Mouse (Mus musculus) CH12F3 (cell line): ENCODE results near the gene Ugt1a5.

Experiments used
- in situ Hi-C: fragments of 300-500 bp; cut with MboI; formaldehyde crosslinking; loops from 2 replicates; pipeline ENCODE4 v1.14.3; 2020; ENCODE audit warnings: low sequenced_read_pairs

The Ugt1a5 gene

DNA sequence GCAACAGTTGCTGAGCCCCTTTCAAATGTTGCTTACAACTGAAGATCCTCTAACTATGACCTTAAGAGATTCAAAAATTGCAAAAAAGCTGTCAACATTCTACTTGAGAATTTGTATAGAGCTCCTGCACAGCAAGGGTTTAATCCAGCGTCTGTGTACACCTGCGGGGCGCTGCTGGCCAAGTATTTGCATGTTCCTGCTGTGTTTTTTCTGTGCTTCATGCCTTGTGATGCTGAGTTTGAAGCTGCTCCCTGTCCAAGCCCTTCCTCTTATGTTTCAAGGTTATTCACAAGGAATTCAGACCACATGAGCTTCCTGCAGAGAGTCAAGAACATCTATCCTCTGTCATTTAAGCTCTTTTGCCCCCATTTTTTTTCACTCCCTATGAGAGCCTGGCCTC, 26.3 kb downstream of the Ugt1a5 start:
- in situ Hi-C loops = no loop called here

DNA sequence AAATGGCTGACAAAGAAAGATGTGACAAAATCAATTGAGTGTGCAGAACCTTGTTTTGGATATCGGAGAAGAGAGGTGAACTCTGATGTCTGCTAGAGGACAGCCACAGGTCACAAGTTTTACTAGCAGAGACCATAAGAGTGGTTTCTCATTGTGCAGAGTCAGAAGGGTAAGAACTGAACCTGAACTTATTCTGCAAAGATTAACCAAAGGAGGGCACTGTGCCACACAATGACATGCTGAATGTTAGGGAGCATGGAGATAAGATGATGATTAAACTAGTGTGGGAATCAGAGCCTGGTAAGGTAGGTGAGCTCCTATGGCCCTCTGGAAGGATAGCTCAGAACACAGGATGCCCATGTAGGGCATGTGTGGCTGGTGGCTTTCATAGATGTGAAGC, 29.9 kb downstream of the Ugt1a5 start:
- in situ Hi-C loops = no loop called here

DNA sequence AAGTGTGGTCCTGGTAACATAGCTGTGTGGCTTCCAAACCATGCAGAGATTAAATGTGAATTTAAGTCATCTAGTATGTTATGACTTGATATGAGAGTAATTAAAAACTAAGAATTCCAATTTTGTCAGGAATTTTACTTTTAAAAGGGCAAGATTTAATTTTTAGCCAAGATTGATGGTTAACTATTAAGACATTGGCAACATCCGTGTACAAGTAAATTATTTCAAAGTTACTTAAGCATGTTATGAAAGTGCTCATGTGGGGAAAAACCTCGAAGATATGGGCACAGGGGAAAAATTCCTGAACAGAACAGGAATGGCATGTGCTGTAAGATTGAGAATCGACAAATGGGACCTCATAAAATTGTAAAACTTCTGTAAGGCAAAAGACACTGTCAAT, 31.6 kb downstream of the Ugt1a5 start:
- in situ Hi-C loops = no loop called here

DNA sequence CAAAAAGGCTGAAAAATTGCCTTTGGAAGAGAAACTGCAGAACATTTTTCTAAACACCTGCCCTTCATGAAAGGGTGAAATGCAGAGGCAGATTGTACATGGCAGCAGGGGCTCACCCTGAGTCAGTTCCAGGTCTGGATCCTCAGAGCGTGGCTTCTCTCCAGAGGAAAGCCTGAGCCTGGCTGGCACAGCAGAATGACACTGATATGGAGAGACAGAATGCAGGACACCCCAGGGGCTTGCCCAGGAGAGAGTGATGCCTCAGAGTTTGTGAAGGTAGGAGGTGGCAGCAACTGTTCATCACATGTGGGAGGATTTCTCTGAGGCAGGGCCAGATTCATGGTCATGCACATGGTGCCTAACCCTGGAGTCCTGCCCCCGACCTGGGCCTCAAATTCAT, 34.2 kb downstream of the Ugt1a5 start:
- in situ Hi-C loops = no loop called here

DNA sequence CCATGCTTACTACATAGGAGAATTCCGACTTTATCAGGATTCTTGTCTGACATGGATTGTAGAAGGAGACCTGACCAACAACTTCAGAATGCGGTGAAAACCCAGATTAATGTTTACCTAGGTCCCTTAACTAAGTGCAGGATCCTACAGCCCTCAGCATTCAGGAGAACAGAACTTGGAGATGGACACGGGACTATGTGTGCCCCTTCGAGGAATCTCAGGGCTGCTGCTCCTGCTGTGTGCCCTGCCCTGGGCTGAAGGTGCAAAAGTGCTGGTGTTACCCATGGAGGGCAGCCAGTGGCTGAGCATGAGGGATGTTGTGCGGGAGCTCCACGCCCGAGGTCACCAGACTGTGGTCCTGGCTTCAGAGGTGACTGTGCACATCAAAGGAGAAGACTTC, 34.6 kb downstream of the Ugt1a5 start, which contains the start of gene Ugt1a2:
Gene Ugt1a2 (plus strand): TSS at position 146 of the 400 bp plus-strand sequence.
- in situ Hi-C loops = no loop called here

DNA sequence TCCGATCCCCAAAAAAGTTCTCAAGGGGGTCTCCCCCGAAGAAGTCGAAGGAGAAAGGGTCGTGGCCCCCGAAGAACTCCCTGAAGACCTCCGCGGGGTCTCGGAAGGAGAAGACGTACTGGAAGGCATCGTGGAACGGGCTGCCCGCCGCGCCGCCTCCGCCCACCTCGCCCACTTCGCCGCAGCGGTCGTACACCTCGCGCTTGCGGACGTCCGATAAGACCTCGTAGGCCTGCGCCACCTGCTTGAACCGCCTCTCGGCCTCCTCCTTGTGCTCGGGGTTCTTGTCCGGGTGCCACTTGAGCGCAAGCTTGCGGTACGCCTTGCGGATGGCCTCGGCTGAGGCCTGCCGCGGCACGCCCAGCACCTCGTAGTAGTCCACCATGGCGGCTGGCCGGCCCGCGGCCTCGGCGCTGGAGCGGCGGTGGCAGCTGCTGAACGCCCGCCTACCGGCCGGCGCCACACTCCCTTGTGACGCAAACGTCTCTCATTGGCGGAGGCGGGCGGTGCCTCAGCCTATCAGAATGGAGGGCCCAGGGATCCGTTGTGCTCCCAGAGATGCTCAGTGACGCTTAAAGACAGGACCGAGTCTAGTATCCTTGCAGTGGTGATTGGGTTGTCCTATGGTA, 39.6 kb downstream of the Ugt1a5 start, which contains the start of gene Dnajb3:
Gene Dnajb3 (minus strand): TSS at position 489 of the 629 bp plus-strand sequence.
- in situ Hi-C loops = no loop called here

DNA sequence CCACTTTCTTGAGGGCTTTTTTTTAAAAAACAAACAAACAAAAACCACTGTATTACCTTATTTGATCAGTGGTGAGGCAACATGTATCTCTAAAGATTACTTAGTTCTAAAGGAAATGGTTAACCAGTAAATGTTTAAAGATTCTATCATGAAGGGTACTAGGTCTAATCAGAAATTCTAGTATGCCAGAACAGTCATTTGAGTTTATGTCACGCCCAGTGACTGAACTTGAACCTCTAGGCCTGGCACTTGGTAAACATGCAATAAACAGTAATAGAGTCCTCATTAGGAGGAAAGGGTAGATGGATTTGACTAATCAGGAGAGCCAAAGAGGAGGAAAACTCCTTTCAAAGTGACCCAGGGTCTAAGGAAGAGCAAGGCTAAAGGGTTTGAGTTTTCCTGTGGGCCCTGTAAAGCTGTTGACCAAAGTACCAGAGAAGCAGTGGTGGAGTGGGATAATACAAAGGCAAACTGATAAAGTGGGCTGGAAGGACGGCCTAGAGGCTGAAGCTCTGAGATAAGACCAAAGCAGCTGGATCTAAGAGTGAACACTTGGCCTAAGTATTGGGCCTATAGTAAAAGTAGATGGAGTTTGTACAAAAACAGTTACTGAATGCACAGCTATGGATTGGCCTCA, 41.1 kb downstream of the Ugt1a5 start:
- in situ Hi-C loops = no loop called here

DNA sequence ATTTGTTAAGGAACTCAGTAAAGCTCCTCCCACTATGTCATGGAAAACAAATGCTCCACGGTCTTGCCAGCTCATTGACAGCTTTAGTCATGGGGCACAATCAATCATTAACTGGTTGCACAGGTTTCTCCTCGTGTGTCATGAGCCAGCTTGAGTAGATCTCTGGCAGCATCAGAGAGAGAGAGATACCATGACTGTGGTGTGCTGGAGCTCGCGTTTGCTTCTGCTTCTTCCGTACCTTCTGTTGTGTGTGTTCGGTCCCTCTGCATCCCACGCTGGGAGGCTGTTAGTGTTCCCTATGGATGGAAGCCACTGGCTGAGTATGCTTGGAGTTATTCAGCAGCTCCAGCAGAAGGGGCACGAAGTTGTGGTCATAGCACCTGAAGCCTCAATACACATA, 46.0 kb downstream of the Ugt1a5 start, which contains the start of gene Ugt1a1:
Gene Ugt1a1 (plus strand): TSS at position 148 of the 400 bp plus-strand sequence.
- in situ Hi-C loops = no loop called here

DNA sequence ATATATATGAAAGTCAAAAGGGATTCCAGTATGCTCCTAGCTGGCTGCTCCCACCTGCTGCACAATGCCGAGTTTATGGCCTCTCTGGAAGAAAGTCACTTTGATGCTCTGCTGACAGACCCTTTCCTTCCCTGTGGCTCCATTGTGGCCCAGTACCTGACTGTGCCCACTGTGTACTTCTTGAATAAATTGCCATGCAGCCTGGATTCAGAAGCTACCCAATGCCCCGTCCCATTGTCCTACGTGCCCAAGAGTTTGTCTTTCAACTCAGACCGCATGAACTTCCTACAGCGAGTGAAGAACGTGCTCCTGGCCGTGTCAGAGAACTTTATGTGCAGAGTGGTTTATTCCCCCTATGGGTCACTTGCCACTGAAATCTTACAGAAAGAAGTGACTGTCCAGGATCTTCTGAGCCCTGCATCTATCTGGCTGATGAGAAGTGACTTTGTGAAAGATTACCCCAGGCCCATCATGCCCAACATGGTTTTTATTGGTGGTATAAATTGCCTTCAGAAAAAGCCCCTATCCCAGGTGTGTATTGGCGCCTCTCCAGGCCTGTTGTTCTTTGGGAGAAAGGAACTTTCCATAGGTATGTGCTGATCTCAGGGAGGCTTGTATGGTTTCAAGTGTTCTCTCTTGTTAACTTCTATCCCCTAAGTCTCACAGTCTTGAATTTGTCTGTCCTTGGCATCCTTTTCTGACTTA, 46.7 kb downstream of the Ugt1a5 start:
- in situ Hi-C loops = no loop called here

DNA sequence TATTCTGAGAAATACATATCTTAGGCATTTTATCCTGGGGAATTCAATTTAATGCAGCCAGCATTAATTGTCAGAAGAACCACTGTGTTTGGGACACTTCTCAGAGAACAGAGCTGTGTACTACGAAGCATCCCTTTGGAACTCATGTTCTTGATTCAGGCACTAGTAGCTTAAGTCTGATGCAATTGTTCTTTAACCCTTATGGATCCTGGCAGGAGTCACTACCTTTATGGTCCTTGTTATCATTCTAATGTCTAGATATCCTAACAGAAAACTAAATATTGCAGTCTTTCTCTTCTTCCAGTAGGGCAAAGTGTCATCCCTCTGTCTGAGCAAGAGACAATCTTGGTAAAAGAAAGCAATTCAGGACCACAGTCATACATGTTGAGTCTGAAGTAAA, 47.2 kb downstream of the Ugt1a5 start:
- in situ Hi-C loops = no loop called here

DNA sequence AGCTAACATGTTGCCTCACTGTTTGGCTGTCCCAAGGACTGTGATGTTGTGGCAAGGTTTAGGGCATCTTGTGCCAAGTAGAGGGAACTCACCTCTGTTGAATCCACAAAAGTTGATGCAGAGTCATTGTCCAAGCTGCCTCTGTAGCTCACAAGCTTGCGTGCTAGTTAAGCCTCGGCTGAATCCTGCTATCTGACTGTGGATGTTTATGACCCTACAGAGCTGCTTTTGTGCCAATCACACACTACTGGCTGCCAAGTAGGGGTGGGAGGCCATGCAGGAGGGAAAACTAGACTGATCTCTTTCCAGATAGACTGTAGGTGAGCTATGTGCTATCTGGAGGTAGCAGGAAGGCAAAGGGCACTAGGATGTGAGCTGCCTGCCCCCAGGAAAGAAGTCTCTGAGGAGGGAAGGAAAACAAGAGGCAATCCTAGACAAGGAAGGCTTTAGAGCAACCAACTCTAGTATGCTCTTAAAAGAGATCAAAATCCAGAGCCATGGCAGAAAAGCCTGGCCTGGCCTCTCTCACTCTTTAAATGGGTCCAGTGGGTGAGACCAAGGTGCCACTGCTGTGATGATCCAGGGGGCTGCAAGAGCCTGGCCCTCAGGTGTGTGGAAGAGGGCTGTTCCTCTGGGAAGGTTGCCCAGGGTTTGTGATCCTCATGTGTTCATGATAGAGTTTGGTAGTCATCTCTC, 48.1 kb downstream of the Ugt1a5 start:
- in situ Hi-C loops = no loop called here

DNA sequence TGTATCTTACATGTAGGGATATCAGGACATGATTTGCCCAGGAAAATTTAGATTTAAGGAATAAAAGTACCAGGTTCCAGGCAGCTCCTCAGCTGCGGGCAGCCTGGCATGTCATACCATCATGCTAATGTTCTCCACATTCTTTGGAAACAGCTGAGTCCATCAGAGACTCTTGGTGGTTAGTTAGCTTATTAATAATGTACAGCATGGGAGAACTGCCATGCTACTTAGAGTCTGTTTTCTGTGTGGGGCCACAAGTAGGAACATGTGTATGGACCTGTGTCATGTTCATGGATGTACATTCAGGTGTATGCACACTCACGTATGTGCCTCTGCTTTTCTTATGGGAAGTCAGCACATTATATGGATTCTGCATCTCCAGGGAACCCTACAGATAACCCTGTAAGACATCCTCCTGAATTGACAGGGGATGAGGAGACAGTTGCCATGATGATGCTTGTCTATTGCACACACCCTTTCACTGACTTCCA, 48.7 kb downstream of the Ugt1a5 start:
- in situ Hi-C loops = no loop called here

DNA sequence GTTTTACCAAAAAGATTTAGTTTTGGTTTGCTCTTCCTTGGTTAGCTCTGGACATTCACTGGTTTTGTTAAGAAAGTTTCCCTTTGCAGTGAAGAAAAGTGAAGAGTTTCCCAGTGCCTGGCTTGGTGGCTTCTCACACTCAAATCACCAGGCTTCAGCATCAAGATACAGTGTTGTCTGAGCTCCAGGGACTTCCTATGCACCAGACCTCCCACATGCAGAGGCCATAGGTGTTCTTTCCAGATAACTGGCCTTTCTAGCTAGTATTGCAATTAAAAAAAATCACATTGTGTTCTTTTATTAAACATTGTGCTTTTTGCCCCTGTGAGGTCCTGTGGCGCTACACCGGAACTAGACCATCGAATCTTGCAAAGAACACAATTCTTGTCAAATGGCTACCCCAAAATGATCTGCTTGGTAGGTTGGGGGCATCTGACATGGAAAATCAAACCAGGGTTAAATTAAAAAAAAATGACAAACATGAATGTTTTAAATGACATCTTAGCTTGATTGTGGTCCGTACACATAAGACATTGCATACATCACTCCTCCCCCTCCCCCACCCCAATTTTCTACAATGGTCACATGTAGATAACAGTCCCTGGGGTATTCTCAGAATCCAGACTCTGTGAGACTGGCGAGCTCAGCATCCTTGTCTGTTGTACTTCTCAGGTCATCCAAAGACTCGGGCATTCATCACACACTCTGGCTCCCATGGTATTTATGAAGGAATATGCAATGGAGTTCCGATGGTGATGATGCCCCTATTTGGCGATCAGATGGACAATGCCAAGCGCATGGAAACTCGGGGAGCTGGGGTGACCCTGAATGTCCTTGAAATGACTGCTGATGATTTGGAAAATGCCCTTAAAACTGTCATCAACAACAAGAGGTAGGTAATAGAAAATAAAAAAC, 49.9 kb downstream of the Ugt1a5 start:
- in situ Hi-C loops = no loop called here

DNA sequence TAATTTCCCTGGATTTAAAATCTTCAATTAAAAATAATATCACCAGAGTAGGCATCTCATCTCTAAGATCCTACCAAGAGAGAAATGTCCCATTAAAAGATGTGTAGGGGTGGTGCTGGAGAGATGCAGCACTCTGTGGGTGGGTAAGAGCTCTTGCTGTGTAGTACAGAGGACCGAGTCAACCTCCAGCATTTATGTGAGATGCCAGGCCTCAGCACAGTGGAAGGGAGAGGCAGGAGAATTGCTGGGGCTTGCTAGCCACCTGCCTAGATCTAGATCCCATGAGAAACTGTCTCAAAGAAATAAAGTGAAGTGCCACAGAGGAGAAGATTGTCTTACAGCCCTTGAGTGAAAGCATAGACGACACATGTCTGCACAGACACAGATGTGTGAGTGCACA, 50.7 kb downstream of the Ugt1a5 start:
- in situ Hi-C loops = no loop called here

DNA sequence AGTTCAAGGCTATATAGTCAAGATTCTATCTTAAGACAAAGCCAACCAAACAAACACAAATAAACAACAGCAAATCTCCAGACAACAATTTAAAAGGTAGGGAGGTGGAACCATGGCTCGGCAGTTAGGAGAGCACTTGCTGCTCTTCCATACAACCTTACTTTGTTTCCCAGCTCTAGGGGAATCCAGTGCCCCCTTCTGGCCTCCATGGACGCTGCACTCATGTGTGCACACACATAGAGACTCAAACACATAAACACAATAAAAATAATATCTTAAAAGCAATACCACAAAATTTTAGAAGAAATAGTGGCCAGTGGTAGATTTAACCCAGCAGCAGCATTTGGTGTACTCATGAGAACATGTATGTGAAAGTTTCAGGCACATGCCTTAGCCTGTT, 51.3 kb downstream of the Ugt1a5 start:
- in situ Hi-C loops = no loop called here

DNA sequence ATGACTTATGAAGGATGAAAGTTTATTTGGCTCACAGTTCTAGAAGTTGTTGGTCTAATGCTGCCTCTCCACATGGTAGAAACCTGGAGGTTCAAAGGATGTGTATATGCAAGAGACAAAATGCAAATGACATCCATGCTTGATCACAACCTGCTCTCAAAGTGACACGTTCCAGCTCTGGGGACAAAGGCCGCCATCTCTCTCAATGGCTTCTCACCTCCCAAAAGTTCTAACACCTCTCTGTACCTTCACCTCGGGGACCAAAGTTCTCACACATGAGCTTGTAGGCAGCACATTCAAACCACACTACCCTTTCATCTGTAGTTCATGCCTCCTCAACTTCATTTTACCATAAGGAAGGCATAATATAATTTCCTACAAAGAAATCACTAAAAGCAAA, 51.8 kb downstream of the Ugt1a5 start:
- in situ Hi-C loops = no loop called here

DNA sequence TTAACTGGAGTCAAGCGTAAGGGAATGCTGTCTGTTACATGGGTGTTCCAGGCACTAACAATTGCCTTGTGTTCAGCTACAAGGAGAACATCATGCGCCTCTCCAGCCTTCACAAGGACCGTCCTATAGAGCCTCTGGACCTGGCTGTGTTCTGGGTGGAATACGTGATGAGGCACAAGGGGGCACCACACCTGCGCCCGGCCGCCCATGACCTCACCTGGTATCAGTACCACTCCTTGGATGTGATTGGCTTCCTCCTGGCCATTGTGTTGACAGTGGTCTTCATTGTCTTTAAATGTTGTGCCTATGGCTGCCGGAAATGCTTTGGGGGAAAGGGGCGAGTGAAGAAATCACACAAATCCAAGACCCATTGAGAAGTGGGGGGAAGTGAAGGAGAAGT, 52.2 kb downstream of the Ugt1a5 start:
- in situ Hi-C loops = no loop called here

DNA sequence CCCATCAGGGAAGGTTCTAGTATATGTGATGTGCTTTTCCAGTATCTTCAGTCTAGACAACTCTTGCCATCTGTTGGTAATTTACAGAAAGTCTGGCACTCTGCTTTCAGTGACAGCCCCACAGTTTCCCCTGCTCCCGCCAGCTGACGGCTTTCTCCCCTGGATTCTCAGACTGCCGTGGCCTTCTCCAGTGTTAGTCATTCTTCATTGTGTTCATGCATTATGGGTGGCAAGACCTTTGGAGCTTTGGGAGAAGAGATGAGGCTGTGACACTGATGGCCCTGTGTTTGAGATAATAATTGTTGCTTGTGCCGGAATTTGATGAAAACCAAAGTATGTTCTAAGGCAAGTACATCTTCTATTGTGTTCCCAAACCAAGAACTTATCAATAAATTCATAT, 52.8 kb downstream of the Ugt1a5 start:
- in situ Hi-C loops = no loop called here

DNA sequence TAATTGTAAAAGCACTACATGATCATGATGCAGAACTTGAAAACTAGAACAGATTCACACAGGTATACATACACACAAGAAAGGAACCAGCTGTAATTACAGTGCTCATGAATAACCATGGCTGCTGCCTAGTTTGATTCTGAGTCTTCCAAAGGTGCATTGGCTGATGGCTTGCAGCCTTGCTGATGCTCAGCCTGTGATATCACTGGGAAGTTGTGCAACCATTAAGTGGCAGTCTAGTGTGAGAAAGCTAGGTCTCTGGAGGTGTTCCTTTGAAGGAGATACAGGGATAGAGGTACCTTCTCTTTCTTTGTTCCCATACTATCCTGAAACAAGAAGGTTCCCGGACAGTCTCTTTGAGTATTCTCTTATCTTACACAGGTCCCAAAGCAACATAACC, 53.2 kb downstream of the Ugt1a5 start:
- in situ Hi-C loops = no loop called here

DNA sequence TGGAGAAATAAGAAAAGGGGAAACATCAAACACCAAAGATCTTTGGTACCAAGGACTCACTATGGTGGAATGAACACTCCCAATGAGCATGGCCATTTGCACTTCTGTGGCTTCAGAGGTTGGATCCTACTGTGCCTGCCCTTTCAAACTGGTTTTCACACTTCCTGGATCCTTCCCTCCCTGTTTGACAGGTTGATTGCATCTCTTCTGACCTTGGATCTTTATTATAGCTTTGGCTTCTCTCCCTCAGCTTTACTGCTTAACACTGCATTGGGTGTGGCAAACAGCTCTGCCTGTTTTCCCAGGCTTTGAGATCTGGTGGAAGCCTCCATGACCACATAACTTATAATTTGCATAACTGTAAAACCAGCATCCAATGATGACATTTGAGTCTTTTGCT, 54.5 kb downstream of the Ugt1a5 start:
- in situ Hi-C loops = no loop called here
